Mouse (Mus musculus) forebrain, embryonic 11.5 days (tissue): Measurements from ENCODE around the gene Rabgap1. TPM values are rescaled to one million over a fixed set of nuclear protein-coding genes. Genes with fewer than 3 reads are reported as not detected.

Experiments
- ATAC-seq: fragments of 200-750 bp; cut with Nextera tagmentation; replicated peaks from 2 replicates; pipeline ENCODE4 v1.8.0; 2017; ENCODE audit warnings: moderate TSS enrichment; ENCODE audit not compliant: low FRiP score
- DNase-seq: peaks from one replicate; pipeline ENCODE4 v3.0.0-alpha.2; 2017; ENCODE audit warnings: low spot score
- H3K27ac ChIP-seq: fragments of 300-500 bp; sonication (generic); 2 replicates; pipeline ENCODE4 v1.5.1; 2014; ENCODE audit warnings: low read depth, low read length
- H3K27me3 ChIP-seq: fragments of 300-500 bp; sonication (generic); 2 replicates; pipeline ENCODE4 v1.6.1; 2014; ENCODE audit warnings: mild to moderate bottlenecking, low read length, mixed read lengths; ENCODE audit not compliant: control insufficient read depth, insufficient read depth
- H3K36me3 ChIP-seq: fragments of 300-500 bp; sonication (generic); 2 replicates; pipeline ENCODE4 v1.6.1; 2014; ENCODE audit warnings: mild to moderate bottlenecking, low read length, moderate library complexity, mixed read lengths; ENCODE audit not compliant: control insufficient read depth, insufficient read depth
- H3K4me1 ChIP-seq: fragments of 300-500 bp; sonication (generic); replicated peaks from 2 replicates; pipeline ENCODE4 v1.6.1; 2014; ENCODE audit warnings: low read length, mixed read lengths; ENCODE audit not compliant: control insufficient read depth, insufficient read depth
- H3K4me2 ChIP-seq: fragments of 300-500 bp; sonication (generic); 2 replicates; pipeline ENCODE4 v1.6.1; 2014; ENCODE audit warnings: low read depth, mild to moderate bottlenecking, low read length, moderate library complexity, mixed read lengths; ENCODE audit not compliant: severe bottlenecking
- H3K4me3 ChIP-seq: fragments of 300-500 bp; sonication (generic); 2 replicates; pipeline ENCODE4 v1.5.1; 2014; ENCODE audit warnings: low read depth, low read length
- H3K9ac ChIP-seq: fragments of 300-500 bp; sonication (generic); 2 replicates; pipeline ENCODE4 v1.6.1; 2014; ENCODE audit warnings: low read length
- H3K9me3 ChIP-seq: fragments of 300-500 bp; sonication (generic); 2 replicates; pipeline ENCODE4 v1.6.1; 2016; ENCODE audit warnings: low read length, mixed read lengths; ENCODE audit not compliant: control insufficient read depth
- WGBS: fragments of 180-500 bp; shearing (Covaris S2); extraction: QIAGEN DNeasy Blood & Tissue Kit; methylation state at CpG from one replicate; pipeline ENCODE4 v1.1.7; 2014; 5-methylcytosine and 5-hydroxymethylcytosine counted together
- polyA plus RNA-seq: library from polyadenylated mRNA; unstranded; fragments of >200 nt; fragmentation: Nextera tagmentation; extraction: Ambion mirVana; gene quantifications from 2 replicates; pipeline ENCODE4 v1.2.1, GENCODE M21; 2014

Rabgap1 gene
- polyA plus RNA-seq, 1 experiment from 2014 or later = 57.5 TPM

- Histone ChIP-seq H3K9ac (peak overlapping the region; percentile 84), H3K36me3 (no peaks in the 10 kb centered on the region), H3K4me1 (no peaks in the 10 kb centered on the region; the same call in 1 of the 2 replicates), H3K27ac (peak overlapping the region; percentile 57), H3K4me2 (peak overlapping the region; percentile 74), H3K9me3 (no peaks in the 10 kb centered on the region), H3K4me3 (peak overlapping the region; percentile 74), H3K27me3 (no peaks in the 10 kb centered on the region)
- ATAC-seq = peak; percentile 98
- 9% methylated on average over 42 of the region's 44 CpGs for WGBS
- peak; percentile 98 for DNase-seq
Observed at GRCm38 (mm10) chr2:37451667-37452375, 8.7 kb downstream of the Rabgap1 start.

GRCm38 (mm10) chr2:37452376-37452760, 9.3 kb downstream of the Rabgap1 start:
- H3K4me2 ChIP-seq = peak overlapping the region; percentile 74
- no peaks in the 10 kb centered on the region for H3K9me3 ChIP-seq
- H3K36me3 ChIP-seq = no peaks in the 10 kb centered on the region
- H3K4me3 ChIP-seq = peak overlapping the region; percentile 74
- H3K27ac ChIP-seq = no peak overlapping the region
- peak overlapping the region; percentile 84 for H3K9ac ChIP-seq
- H3K4me1 ChIP-seq = no peaks in the 10 kb centered on the region; the same call in 1 of the 2 replicates
- ATAC-seq (peak; percentile 87), DNase-seq (no peak)
- H3K27me3 ChIP-seq = no peaks in the 10 kb centered on the region
- whole genome bisulfite sequencing = under 1% methylated on average over 24 of the region's 24 CpGs

- H3K27me3 ChIP-seq = no peaks in the 10 kb centered on the region
- no peak for ATAC-seq
- no peak overlapping the region for H3K27ac ChIP-seq
- H3K4me2 ChIP-seq = no peak overlapping the region
- H3K4me3 ChIP-seq = no peak overlapping the region
- 97% methylated on average over 4 of the region's 4 CpGs for WGBS
- no peaks in the 10 kb centered on the region for H3K36me3 ChIP-seq
- no peaks in the 10 kb centered on the region for H3K4me1 ChIP-seq
- no peaks in the 10 kb centered on the region for H3K9me3 ChIP-seq
- no peak for DNase-seq
- H3K9ac ChIP-seq = no peak overlapping the region
Observed at GRCm38 (mm10) chr2:37460707-37461106, 17.6 kb downstream of the Rabgap1 start.

GRCm38 (mm10) chr2:37466266-37466665, 23.2 kb downstream of the Rabgap1 start:
- no peak overlapping the region for H3K9ac ChIP-seq
- H3K36me3 ChIP-seq = no peaks in the 10 kb centered on the region; the same call in 1 of the 2 replicates
- DNase-seq = no peak
- H3K27ac ChIP-seq = no peak overlapping the region
- H3K9me3 ChIP-seq = no peaks in the 10 kb centered on the region
- no peaks in the 10 kb centered on the region for H3K4me1 ChIP-seq
- H3K4me3 ChIP-seq = no peak overlapping the region
- WGBS = 96% methylated on average over 4 of the region's 4 CpGs
- no peaks in the 10 kb centered on the region for H3K27me3 ChIP-seq
- H3K4me2 ChIP-seq = no peak overlapping the region
- no peak for ATAC-seq

GRCm38 (mm10) chr2:37479559-37479958, 36.5 kb downstream of the Rabgap1 start:
- Histone ChIP-seq H3K27ac (no peak overlapping the region), H3K9ac (no peak overlapping the region), H3K4me2 (no peak overlapping the region), H3K9me3 (no peaks in the 10 kb centered on the region), H3K4me1 (no peaks in the 10 kb centered on the region), H3K27me3 (no peaks in the 10 kb centered on the region), H3K4me3 (no peak overlapping the region), H3K36me3 (no peaks in the 10 kb centered on the region; the same call in 1 of the 2 replicates)
- ATAC-seq (no peak), DNase-seq (no peak)

- DNase-seq (no peak), ATAC-seq (no peak)
- 95% methylated on average over 2 of the region's 2 CpGs for WGBS
- Histone ChIP-seq H3K4me2 (no peak overlapping the region), H3K36me3 (no peaks in the 10 kb centered on the region; the same call in 1 of the 2 replicates), H3K9me3 (no peaks in the 10 kb centered on the region), H3K9ac (no peak overlapping the region), H3K27ac (no peak overlapping the region), H3K4me3 (no peak overlapping the region), H3K27me3 (no peaks in the 10 kb centered on the region), H3K4me1 (no peaks in the 10 kb centered on the region)
Observed at GRCm38 (mm10) chr2:37480039-37480438, 37.0 kb downstream of the Rabgap1 start.

GRCm38 (mm10) chr2:37484165-37484564, 41.1 kb downstream of the Rabgap1 start:
- no peak overlapping the region for H3K4me2 ChIP-seq
- H3K4me3 ChIP-seq = no peak overlapping the region
- no peak overlapping the region for H3K27ac ChIP-seq
- H3K9ac ChIP-seq = no peak overlapping the region
- ATAC-seq = no peak
- no peaks in the 10 kb centered on the region for H3K27me3 ChIP-seq
- 96% methylated on average over 2 of the region's 2 CpGs for WGBS
- no peak for DNase-seq
- H3K36me3 ChIP-seq = peaks cover 9% of the 10 kb centered on the region; the same call in 1 of the 2 replicates
- H3K9me3 ChIP-seq = no peaks in the 10 kb centered on the region
- no peaks in the 10 kb centered on the region for H3K4me1 ChIP-seq

- DNase-seq (no peak), ATAC-seq (no peak)
- no peaks in the 10 kb centered on the region for H3K4me1 ChIP-seq
- H3K4me3 ChIP-seq = no peak overlapping the region
- H3K36me3 ChIP-seq = peaks cover 9% of the 10 kb centered on the region; the same call in 1 of the 2 replicates
- 88% methylated on average over 1 of the region's 1 CpGs for whole genome bisulfite sequencing
- H3K9ac ChIP-seq = no peak overlapping the region
- no peak overlapping the region for H3K27ac ChIP-seq
- no peaks in the 10 kb centered on the region for H3K9me3 ChIP-seq
- no peaks in the 10 kb centered on the region for H3K27me3 ChIP-seq
- no peak overlapping the region for H3K4me2 ChIP-seq
Observed at GRCm38 (mm10) chr2:37485370-37485769, 42.3 kb downstream of the Rabgap1 start.

GRCm38 (mm10) chr2:37486408-37486807, 43.3 kb downstream of the Rabgap1 start:
- no peaks in the 10 kb centered on the region for H3K27me3 ChIP-seq
- no peaks in the 10 kb centered on the region for H3K9me3 ChIP-seq
- no peaks in the 10 kb centered on the region for H3K4me1 ChIP-seq
- no peak overlapping the region for H3K9ac ChIP-seq
- H3K27ac ChIP-seq = no peak overlapping the region
- no peak for ATAC-seq
- peaks cover 9% of the 10 kb centered on the region; the same call in 1 of the 2 replicates for H3K36me3 ChIP-seq
- no peak overlapping the region for H3K4me3 ChIP-seq
- no peak for DNase-seq
- no peak overlapping the region for H3K4me2 ChIP-seq
